Mouse (Mus musculus) mature B cell (primary cell): Measurements from ENCODE around the gene Gm11096.

Experiments
- in situ Hi-C: fragments of 300-500 bp; cut with MboI; formaldehyde crosslinking; loops from 2 replicates; pipeline ENCODE4 v1.14.3; 2019

The Gm11096 gene

DNA sequence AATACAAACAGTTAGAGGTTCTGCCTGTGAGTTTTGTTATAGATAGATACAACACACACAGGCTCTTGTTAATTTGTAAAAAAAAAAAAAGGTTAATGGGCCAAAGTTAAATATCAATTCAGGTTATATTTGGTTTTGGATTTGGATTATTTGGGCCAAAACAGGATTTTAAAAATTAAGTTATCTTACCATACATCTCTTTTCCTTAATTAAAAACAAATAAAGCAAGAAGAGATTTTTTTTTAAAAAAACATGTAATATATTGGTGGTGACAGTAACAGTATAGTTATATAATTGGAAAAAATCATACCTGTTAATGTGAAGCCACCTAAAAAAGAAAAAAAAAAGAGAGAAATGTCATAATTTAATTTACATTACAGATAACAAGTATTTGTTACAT lies at the start of gene Gm11096:
Gene Gm11096, plus strand, starts transcription at position 301 of the 400 bp plus-strand sequence.
- in situ Hi-C loops: no loop called here

DNA sequence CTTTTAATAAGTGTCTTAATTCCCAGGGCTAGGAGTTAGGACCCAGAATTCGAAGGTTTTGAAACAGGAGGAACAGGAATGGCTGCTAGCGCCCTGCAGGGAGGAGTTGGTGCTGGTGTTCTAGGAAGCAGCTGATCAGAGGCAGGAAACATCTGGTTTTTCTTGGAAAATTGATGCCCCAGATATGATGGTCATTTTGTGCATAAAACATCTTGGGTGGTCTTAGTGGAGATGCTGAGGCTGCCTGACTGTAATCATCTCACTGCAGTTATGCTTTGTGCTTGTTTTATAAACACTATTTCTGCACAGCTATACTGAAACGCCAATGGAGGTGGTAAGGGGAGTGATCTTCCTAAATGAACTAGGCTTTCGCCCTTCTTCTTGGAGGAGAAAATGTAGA lies 48.5 kb upstream of the Gm11096 start:
- in situ Hi-C loops: no loop called here

- in situ Hi-C loops: no loop called here
Measured at GRCm38 (mm10) chr17:81394124-81394523, 47.4 kb upstream of the Gm11096 start.

DNA sequence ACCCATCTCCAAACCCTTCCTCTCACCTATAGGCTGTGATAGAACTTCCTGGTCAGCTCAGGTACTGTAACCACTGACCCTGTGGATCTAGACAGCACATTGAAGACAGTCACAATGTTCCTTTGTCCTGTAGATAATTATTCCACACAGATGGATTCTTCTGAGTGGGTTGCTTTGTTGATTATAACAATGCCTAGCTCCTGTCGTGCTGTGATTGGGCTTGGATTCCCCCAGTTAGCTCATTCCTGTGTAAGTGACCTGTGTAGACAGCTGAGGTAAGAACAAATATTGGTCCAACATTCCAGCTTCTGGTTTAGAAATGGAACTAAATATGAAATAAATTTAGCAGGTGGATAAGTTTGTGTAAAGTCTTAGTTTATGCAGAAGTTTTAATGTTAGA lies 44.1 kb upstream of the Gm11096 start:
- in situ Hi-C loops: no loop called here

GRCm38 (mm10) chr17:81400377-81400776 lies 41.2 kb upstream of the Gm11096 start:
- in situ Hi-C loops: no loop called here

GRCm38 (mm10) chr17:81402636-81403035 lies 38.9 kb upstream of the Gm11096 start:
- in situ Hi-C loops: no loop called here

- in situ Hi-C loops: no loop called here
Measured at GRCm38 (mm10) chr17:81403121-81403520, 38.4 kb upstream of the Gm11096 start.

DNA sequence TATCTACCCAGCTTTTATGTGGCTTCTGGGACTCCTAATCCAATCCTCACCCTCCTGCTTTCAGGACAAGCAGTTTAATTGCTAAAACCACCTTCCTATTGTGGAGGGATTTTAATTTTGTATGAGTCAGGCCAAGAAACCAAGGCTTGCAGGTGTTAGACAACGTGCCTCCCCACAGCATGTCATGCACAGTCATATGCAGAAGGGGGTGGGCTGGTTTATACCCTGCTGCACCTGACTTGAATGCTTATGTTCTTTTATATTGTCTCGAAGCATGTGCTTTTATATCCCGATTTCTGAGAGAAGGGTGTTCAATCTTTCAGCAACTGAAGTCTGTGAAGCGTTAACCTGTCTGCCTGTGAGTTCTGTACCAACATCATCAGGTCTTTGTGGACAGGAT lies 37.3 kb upstream of the Gm11096 start:
- in situ Hi-C loops: no loop called here

DNA sequence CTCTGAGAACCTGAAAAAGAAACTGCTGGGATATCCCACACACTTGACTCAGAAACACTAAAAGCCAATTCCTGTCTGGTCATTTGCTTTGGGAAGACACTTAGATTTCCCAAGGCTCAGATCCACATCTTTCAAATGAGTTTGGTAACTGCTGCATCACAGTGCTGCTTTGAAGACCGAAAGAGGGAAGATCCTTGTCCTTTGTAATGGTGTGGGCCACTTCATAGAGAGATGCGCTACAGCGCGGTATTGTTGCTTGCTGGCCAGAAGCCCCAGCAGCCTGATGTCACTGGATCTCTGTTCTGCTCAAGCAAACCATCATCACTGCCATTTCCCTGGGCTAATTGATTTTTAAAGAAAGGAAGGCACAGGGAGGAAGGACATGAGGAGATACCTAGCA lies 28.8 kb upstream of the Gm11096 start:
- in situ Hi-C loops: no loop called here

GRCm38 (mm10) chr17:81416361-81417114 lies 25.0 kb upstream of the Gm11096 start:
- in situ Hi-C loops: no loop called here

- in situ Hi-C loops: no loop called here
Measured at GRCm38 (mm10) chr17:81419802-81420459, 21.6 kb upstream of the Gm11096 start.

- in situ Hi-C loops: no loop called here
Measured at GRCm38 (mm10) chr17:81424256-81424912, 17.2 kb upstream of the Gm11096 start.

GRCm38 (mm10) chr17:81427245-81427644 lies 14.3 kb upstream of the Gm11096 start:
- in situ Hi-C loops: no loop called here

DNA sequence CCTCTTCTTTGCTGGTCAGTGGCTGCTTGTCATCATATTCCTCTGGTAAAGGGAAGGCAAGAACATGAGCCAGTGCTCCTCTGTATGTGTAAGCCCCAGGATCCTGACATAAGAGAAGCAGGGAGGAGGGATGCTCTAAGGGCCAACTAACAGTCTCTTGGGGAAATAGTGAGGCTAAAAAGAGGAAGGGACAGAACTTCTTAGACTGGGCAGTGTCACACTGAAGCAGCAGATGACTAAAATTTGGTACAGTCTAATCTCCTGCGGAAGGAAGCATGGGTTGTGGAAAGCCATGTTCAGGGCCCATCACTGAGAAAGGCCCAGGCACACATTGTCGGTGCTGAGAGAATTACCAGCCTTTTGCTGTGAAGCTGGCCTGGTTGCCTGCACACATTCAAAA lies 8.8 kb upstream of the Gm11096 start:
- in situ Hi-C loops: no loop called here

DNA sequence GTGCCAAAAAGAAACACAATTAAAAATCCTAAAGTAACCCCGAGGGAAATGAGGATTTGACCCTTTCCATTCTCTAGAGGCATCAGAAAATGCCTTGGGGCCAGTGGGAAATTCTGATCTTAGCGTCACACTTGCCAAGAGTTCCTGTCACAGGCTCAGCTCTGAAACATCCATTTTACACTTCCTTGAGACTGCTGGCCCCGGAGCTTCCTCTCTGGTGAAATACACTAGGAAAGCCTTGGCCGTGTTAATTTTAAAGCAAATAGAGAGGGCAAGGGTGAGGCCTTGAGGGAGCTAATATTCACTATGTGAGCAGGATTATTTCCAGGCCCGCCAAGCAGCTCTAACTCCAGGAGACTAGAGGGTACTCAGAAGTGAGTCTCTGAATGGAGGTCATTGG lies 8.4 kb upstream of the Gm11096 start:
- in situ Hi-C loops: no loop called here

- in situ Hi-C loops: no loop called here
Measured at GRCm38 (mm10) chr17:81455269-81455668, 13.7 kb downstream of the Gm11096 start.

DNA sequence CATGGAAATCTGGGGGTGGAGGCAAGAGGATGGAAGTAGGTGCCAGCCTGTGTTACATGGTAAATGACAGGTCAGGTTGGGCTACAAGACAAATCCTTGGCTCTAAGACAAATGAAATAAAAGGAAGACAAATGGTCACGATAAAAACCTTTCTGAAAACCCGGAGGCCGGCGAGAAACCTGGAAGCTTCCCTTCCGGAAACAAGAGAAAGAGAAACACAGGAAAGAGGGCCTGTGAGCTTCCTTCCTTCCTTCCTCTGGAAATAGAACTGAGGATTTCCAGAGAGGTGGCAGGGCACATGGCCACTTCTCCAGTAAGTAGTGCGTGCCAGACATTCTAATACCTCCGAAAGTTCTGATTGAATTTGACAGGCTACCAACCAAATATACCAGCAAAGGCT lies 14.4 kb downstream of the Gm11096 start:
- in situ Hi-C loops: no loop called here

DNA sequence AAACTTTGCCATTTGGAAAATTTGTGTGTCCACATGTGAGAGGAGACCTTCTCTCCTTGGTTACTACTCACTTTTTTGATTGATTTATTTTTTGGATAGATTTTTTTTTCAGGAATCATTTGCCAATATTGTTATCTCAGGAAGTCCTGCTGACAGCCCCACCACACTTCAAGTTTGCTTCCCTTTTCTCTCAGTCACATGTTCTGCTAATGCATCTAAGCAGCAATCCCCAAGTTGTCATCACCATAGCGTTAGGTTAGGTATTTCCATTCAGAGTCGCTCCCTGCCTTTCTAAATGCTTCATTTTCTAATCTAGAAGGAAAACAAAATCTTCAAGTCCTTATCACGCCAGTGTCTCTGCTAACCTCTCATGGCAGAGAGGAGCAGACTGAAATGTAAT lies 17.8 kb downstream of the Gm11096 start:
- in situ Hi-C loops: no loop called here

- in situ Hi-C loops: no loop called here
Measured at GRCm38 (mm10) chr17:81468941-81469340, 27.4 kb downstream of the Gm11096 start.

DNA sequence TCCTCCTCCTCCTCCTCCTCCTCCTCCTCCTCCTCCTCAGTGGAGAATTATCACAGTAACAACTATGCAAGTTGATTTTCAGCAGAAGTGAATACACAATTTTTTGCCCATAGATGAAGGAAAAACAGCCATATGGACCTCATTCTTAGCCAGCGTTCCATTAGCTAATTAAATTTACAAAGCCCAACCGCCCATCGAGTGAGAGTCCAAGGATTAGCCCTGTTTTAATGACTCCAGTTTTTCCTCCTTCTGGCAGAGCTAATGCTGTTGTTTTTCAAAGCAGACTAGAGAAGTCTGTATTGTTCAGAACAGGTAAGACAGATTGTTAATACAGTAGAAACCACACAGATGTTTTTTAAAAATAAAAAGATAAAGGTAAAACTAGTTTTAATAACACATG lies 31.8 kb downstream of the Gm11096 start:
- in situ Hi-C loops: no loop called here

GRCm38 (mm10) chr17:81477420-81477819 lies 35.9 kb downstream of the Gm11096 start:
- in situ Hi-C loops: no loop called here

- in situ Hi-C loops: no loop called here
Measured at GRCm38 (mm10) chr17:81479807-81480206, 38.2 kb downstream of the Gm11096 start.
